Mouse (Mus musculus): ENCODE data around the gene Ntn4.

- TF ChIP-seq POLR2A (IDR thresholded peaks at IDR 0.05; ENCODE audit: low read depth, low read length) (no peak), CTCF (IDR thresholded peaks at IDR 0.05; ENCODE audit: extremely low read depth, insufficient read depth, insufficient read length, insufficient replicate concordance) (no peak)
Observed at GRCm38 (mm10) chr10:93772492-93772891, 132.0 kb downstream of the Ntn4 start.

All from spleen, adult 2 months (tissue).